Mouse (Mus musculus) megakaryocyte, embryonic 14.5 days (primary cell): Measurements from ENCODE around the gene Rnf26.

Experiments used
- FLI1 ChIP-seq: IDR thresholded peaks from 2 replicates; pipeline ENCODE4 v1.6.1; 2012; ENCODE audit warnings: low read length, inconsistent platforms, mixed read lengths
- GATA1 ChIP-seq: IDR thresholded peaks from 3 replicates; pipeline ENCODE4 v1.6.1; 2012; ENCODE audit warnings: mixed read lengths, low read length, inconsistent platforms, borderline replicate concordance

- TF ChIP-seq GATA1 (no peak), FLI1 (no peak)
These were observed 31.1 kb downstream of the Rnf26 start for GRCm38 (mm10) chr9:44082266-44082665.
